Mouse (Mus musculus) c-Kit-negative CD71-positive TER-119-positive erythroid progenitor cells, embryonic 14.5 days (primary cell): Measurements from ENCODE around the gene Pex11b.
"Not testable (repeated sequence)": the region's sequence is repeated elsewhere in the genome, so short reads cannot be mapped to it uniquely, and the experiment has no call there.

Experiments
- DNase-seq: peaks from one replicate; pipeline ENCODE4 v3.0.0-alpha.2; 2013; ENCODE audit warnings: low read depth, low spot score

The Pex11b gene

GRCm38 (mm10) chr3:96675171-96675570 lies 40.0 kb downstream of the Pex11b start:
- DNase-seq, result no peak

GRCm38 (mm10) chr3:96675690-96676089 lies 40.5 kb downstream of the Pex11b start:
- DNase-seq, result no peak

GRCm38 (mm10) chr3:96678456-96678855 lies 43.3 kb downstream of the Pex11b start:
- no peak for DNase-seq

- DNase-seq, result no peak
Observed at GRCm38 (mm10) chr3:96679159-96679674, 44.0 kb downstream of the Pex11b start.

- no peak for DNase-seq
Observed at GRCm38 (mm10) chr3:96680269-96680956, 45.2 kb downstream of the Pex11b start.

- no peak for DNase-seq
Observed at GRCm38 (mm10) chr3:96683496-96683895, 48.3 kb downstream of the Pex11b start.

GRCm38 (mm10) chr3:96684151-96684821 lies 49.1 kb downstream of the Pex11b start:
- no peak for DNase-seq

GRCm38 (mm10) chr3:96684822-96685156 lies 49.6 kb downstream of the Pex11b start:
- no peak for DNase-seq

- DNase-seq, result not testable (repeated sequence)
Observed at GRCm38 (mm10) chr3:96686057-96686456, 50.9 kb downstream of the Pex11b start.

- DNase-seq, result no peak
Observed at GRCm38 (mm10) chr3:96688854-96689253, 53.7 kb downstream of the Pex11b start.

- DNase-seq, result no peak
Observed at GRCm38 (mm10) chr3:96690298-96690697, 55.1 kb downstream of the Pex11b start.

GRCm38 (mm10) chr3:96692506-96692905 lies 57.3 kb downstream of the Pex11b start:
- DNase-seq, result no peak

GRCm38 (mm10) chr3:96693579-96693978 lies 58.4 kb downstream of the Pex11b start:
- no peak for DNase-seq
